Mouse (Mus musculus) olfactory bulb, adult 2 months (tissue): Measurements from ENCODE around the gene Kif24. TPM values are rescaled to one million over a fixed set of nuclear protein-coding genes. Genes with fewer than 3 reads are reported as not detected.

Experiments used
- H3K27ac ChIP-seq: fragments of 200-500 bp; 2 replicates; pipeline ENCODE4 v1.5.1; 2012; ENCODE audit warnings: low read depth, low read length; ENCODE audit not compliant: insufficient read depth
- H3K4me1 ChIP-seq: fragments of 200-500 bp; 2 replicates; pipeline ENCODE4 v1.6.1; 2012; ENCODE audit warnings: low read length; ENCODE audit not compliant: control insufficient read depth, insufficient read depth
- H3K4me3 ChIP-seq: fragments of 200-500 bp; 2 replicates; pipeline ENCODE4 v1.5.1; 2012; ENCODE audit warnings: mild to moderate bottlenecking, low read depth, low read length, moderate library complexity; ENCODE audit not compliant: insufficient read depth
- CTCF ChIP-seq: fragments of 200-500 bp; IDR thresholded peaks from 2 replicates; pipeline ENCODE4 v1.5.1; 2012; ENCODE audit warnings: low read depth, mild to moderate bottlenecking, low read length, moderate library complexity; ENCODE audit not compliant: insufficient read depth
- POLR2A ChIP-seq: fragments of 200-500 bp; IDR thresholded peaks from 2 replicates; pipeline ENCODE4 v1.6.1; 2012; ENCODE audit warnings: mild to moderate bottlenecking, low read depth, low read length, moderate library complexity; ENCODE audit not compliant: insufficient read depth
- WGBS: fragments of 180-500 bp; shearing (Covaris S2); methylation state at CpG from one replicate; pipeline ENCODE4 v1.1.7; 2018; 5-methylcytosine and 5-hydroxymethylcytosine counted together
- polyA plus RNA-seq: library from polyadenylated mRNA; stranded (reverse); fragments of >200 nt; gene quantifications from 2 replicates; pipeline ENCODE4 v1.2.4, GENCODE M21; 2012; ENCODE audit warnings: low replicate concordance; ENCODE audit not compliant: missing spikeins, insufficient read depth, insufficient read length

Kif24 gene
- polyA plus RNA-seq, 1 experiment = not detected

DNA sequence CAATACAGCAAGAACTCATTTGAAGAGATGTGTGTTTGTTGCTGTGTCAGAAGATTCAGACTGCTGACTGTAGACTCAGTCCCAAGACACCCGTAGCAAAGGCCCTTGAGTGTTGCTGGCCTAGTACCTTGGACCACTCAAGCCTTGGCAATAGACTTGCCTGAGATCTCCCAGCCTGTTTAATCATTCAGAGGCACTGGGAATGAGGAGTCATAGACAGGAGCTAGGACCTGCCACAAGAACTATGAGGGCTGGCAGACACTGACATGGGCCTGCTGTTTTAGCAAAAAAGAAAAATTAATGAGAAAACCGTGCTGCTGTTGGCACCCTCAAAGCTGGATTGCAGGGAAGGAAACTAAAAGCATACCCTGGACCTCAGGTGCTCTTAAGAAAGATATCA is 73.7 kb downstream of the Kif24 start:
- Histone ChIP-seq H3K4me3 (no peak overlapping the region), H3K4me1 (peaks cover 8% of the 10 kb centered on the region; the same call in 1 of the 2 replicates), H3K27ac (no peak overlapping the region)
- WGBS = 89% methylated on average over 2 of the region's 2 CpGs
- TF ChIP-seq POLR2A = no peak

DNA sequence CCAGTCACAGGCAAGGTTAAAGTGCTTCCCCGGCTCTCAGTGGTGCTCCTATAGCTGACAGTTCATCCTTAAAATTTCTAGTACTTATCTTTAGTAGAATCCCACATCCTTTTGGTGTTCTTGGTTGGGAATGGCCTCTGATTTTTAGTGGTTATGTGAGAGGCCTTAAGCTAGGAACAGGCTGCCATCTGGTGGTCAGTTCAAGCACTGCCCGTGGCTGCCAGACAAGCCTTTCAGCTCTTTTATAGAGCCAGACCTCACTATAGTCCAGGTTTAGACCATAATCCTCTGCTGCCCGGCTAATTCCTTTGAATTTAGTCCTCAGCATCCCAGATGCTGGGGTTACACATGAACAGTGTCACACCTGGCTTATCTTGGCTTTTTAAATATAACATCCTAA is 74.6 kb downstream of the Kif24 start:
- Histone ChIP-seq H3K27ac (no peak overlapping the region), H3K4me1 (peaks cover 8% of the 10 kb centered on the region; the same call in 1 of the 2 replicates), H3K4me3 (no peak overlapping the region)
- TF ChIP-seq POLR2A = no peak
- no peak for TF ChIP-seq CTCF
- 26% methylated on average over 3 of the region's 3 CpGs for WGBS

GRCm38 (mm10) chr4:41389240-41389639 is 75.4 kb downstream of the Kif24 start:
- Histone ChIP-seq H3K4me1 (peaks cover 5% of the 10 kb centered on the region; the same call in 1 of the 2 replicates), H3K27ac (no peak overlapping the region), H3K4me3 (no peak overlapping the region)
- 77% methylated on average over 5 of the region's 5 CpGs for WGBS
- TF ChIP-seq POLR2A (no peak), CTCF (no peak)

GRCm38 (mm10) chr4:41388616-41389015 is 76.1 kb downstream of the Kif24 start:
- H3K27ac ChIP-seq = no peak overlapping the region
- TF ChIP-seq CTCF (no peak), POLR2A (no peak)
- H3K4me1 ChIP-seq = peaks cover 5% of the 10 kb centered on the region; the same call in 1 of the 2 replicates
- WGBS = 80% methylated on average over 5 of the region's 5 CpGs
- no peak overlapping the region for H3K4me3 ChIP-seq

DNA sequence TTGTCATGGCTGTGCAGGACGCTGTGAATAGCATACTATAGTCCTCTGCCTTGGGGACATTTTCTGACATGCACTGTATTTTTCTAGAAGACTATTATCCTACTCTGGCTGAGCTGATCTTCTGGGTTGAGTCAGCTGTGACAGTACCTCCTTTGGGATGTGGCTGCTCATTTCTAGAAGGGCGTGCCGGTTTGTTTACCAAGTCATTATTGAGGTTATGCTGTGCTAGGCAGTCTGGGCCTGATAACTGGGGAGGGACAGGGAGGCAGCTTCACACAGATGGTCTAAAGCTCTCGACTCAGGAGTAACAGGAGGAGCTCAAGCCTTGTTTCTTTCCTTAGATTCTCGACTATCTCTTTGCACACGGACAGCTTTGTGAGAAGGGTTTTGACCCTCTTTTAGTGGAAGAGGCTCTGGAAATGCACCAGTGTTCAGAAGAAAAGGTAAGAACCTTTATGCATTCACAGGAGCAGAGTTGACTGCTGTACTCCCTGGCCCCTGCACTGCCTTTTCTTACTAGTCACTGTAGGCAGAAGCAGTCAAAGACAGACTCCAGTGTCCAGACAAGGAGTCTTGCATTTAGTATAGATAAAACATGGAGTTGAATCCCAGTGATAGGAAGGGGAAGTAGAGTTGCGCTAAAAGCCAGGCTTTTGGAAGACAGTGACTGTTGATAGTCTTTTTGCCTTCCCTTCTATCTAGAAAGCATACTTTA is 76.8 kb downstream of the Kif24 start:
- TF ChIP-seq POLR2A = no peak
- TF ChIP-seq CTCF = no peak
- WGBS = 51% methylated on average over 7 of the region's 7 CpGs
- Histone ChIP-seq H3K4me3 (no peak overlapping the region), H3K27ac (no peak overlapping the region), H3K4me1 (peaks cover 5% of the 10 kb centered on the region; the same call in 1 of the 2 replicates)

- Histone ChIP-seq H3K27ac (no peak overlapping the region), H3K4me3 (no peak overlapping the region), H3K4me1 (peaks cover 5% of the 10 kb centered on the region; the same call in 1 of the 2 replicates)
- 69% methylated on average over 1 of the region's 1 CpGs for WGBS
- TF ChIP-seq CTCF (no peak), POLR2A (no peak)
Observed at GRCm38 (mm10) chr4:41386412-41386975, 78.2 kb downstream of the Kif24 start.

- Histone ChIP-seq H3K4me3 (no peak overlapping the region), H3K27ac (no peak overlapping the region), H3K4me1 (no peaks in the 10 kb centered on the region)
- WGBS = 91% methylated on average over 5 of the region's 5 CpGs
- TF ChIP-seq CTCF (no peak), POLR2A (no peak)
Observed at GRCm38 (mm10) chr4:41381213-41381950, 83.3 kb downstream of the Kif24 start.

DNA sequence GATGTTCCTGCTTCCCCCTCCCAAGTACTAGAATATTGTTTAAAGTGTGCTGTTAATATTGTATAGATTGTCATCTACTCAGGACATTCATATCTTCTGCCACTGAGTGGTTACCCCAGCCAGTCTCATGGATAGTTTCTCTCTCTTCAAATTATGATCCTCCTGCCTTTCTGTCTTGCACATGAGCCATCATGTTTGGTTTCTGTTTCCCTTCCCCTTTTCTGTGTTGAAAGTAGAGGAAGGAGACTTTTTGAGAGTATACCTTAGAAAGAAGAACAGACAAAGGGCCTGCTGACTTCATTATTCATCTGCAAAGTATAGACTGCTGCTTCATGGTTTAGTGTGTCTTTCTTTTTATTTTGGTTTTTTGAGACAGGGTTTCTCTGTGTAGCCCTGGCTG is 87.1 kb downstream of the Kif24 start:
- Histone ChIP-seq H3K4me1 (no peaks in the 10 kb centered on the region), H3K4me3 (no peak overlapping the region), H3K27ac (no peak overlapping the region)
- TF ChIP-seq POLR2A (no peak), CTCF (no peak)
